Mouse (Mus musculus) right cerebral cortex, postnatal 10 days (tissue): Measurements from ENCODE around the gene Ankk1.

ENCODE experiments used
- DNase-seq, 2 experiments: peaks; one replicate each; pipeline ENCODE4 v3.0.0; 2021; ENCODE audit warnings: low spot score in 2 of 2

The Ankk1 gene

GRCm38 (mm10) chr9:49426921-49427320 lies at the start of gene Ankk1:
TSS of gene Ankk1 (minus strand) at chr9:49427021.
- DNase-seq, result no peak

- no peak for DNase-seq
These were observed 45.3 kb upstream of the Ankk1 start for GRCm38 (mm10) chr9:49472126-49472525.

GRCm38 (mm10) chr9:49470946-49471345 lies 44.1 kb upstream of the Ankk1 start:
- peak in 1 of 2 experiments; percentile 47 for DNase-seq

DNA sequence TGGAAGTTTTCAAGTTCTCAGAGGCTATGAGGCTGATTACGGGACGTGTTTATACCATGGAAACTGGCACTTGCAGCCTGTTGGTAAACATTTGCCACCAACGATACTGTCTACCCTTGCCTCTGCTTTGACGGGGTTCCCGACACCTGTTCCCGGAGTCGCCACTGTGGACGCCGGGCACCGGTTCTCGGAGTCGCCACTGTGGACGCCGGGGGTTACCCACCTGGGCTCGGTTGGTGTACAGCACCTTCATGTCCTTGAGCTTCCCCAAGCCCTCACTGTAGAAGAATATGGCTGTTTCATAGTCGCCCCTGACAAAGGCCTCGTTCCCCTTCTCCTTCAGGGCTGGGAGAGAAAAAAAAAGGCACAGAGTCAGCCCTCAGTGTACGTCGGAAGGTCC lies 43.2 kb upstream of the Ankk1 start:
- DNase-seq, result no peak

DNA sequence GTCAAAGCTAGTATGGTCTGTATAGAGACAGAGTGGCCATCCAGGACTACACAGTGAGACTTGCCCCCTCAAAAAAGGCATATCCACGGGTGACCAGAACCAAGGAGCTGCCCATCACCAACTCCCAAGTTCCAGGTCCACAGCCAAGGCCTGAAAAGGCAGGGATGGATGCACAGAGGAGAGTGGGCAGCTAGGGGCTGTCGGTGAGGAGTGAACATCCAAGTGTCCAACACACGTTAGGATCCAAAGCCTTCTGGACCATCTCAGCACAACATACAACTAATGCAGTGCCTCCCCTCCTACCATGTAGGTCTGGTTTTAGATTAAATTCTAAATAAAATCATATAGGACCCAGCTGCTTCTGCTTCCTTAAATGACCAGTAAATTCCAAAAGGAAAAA lies 29.3 kb upstream of the Ankk1 start:
- no peak for DNase-seq

DNA sequence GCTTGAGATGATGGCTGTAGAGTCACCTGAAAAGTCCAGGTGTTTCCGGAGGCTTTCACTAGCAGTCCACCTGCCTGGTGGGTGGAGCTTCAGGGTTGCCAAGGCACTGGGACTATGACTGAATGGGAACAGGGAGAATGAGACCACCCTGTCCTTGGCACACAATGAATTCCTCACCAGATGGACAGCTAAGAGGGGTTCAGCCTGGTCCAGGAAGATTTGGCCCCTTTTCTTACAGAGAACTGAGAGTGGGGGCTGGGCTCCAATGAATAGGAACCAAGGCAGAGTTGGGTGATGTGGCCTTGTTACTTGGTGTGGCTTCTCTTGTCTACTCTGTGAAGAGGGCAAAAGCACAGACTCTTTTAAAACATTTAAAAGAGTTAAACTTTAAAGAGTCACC lies 25.6 kb upstream of the Ankk1 start:
- DNase-seq, result no peak

DNA sequence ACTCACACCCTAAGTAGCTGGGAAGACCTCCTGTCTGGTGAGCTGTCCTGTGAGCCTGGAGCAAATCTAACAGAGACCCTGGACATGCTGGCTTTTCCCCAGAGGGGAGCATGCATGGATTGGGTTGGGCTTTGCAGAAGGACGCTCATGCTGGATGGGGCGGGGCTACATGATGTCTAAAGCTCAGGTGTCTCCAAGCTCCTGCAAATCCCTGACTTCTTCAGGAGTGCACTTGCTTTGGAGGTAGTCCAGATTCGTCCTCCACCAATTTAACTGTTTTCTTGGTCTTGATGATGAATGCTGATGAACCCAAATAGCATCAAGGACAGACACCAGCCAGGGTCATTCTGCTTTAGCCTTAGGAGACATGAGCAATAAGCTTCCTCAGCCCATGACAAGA lies 23.7 kb upstream of the Ankk1 start:
- DNase-seq, result no peak

DNA sequence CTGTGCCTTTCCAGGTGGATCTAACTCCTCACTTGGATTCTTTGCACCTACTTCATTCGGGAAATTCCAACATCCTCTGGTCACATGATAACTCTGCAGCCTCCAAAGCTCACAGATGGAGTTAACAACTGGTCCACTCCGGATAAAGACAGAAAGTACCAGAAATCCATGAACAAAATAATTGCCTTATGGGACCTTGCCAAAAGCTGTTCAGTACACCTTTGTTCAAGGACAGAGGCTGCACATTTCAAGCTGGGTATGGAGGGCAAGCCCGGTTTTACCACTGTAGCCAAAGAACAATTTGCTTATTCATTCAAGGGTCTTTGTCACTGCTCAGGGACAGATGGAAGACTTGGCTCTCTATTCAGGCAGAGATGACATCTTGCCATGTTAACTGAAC lies 15.8 kb upstream of the Ankk1 start:
- no peak for DNase-seq

- DNase-seq, result no peak
These were observed 657 bp upstream of the Ankk1 start for GRCm38 (mm10) chr9:49427478-49427877.

- no peak for DNase-seq
These were observed 1.2 kb downstream of the Ankk1 start for GRCm38 (mm10) chr9:49425585-49425984.

- no peak for DNase-seq
These were observed 3.0 kb downstream of the Ankk1 start for GRCm38 (mm10) chr9:49423866-49424265.

DNA sequence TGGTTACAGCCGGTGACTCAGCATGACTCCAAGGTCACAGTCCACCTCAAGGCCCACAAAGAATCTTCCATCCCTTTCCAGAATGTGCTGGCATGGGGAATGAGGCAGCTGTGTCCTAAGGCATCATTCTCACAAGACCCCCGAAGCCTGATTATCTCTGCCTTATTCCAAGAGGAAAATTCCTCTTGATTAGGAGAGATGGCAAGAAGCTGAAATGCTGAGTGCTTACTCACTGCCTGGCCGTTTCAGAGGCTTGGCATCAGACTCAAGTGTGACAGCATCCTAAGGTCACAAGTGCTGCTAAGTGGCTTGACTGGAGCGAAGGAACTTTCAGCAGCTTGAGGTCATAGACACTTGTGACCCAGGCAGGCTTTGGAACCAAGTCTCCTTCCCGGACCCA lies 16.2 kb downstream of the Ankk1 start:
- DNase-seq, result no peak

DNA sequence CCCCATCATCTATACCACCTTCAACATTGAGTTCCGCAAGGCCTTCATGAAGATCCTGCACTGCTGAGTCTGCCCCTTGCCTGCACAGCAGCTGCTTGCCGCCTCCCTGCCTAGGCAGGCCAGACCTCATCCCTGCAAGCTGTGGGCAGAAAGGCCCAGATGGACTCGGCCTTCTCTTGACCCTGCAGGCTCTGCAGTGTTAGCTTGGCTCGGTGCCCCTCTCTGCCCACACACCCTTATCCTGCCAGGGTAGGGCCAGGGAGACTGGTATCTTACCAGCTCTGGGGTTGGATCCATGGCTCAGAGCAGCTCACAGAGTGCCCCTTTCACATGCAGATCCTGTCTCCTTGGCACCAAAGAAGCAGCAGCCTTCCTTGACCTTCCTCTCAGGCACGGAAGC lies 19.8 kb downstream of the Ankk1 start:
- no peak for DNase-seq

- no peak for DNase-seq
These were observed 23.1 kb downstream of the Ankk1 start for GRCm38 (mm10) chr9:49403711-49404110.

GRCm38 (mm10) chr9:49396006-49396405 lies 30.8 kb downstream of the Ankk1 start:
- peak; percentile 47 to 65 for DNase-seq

- DNase-seq, result no peak
These were observed 34.6 kb downstream of the Ankk1 start for GRCm38 (mm10) chr9:49392242-49392641.

- peak; percentile 53 to 63 for DNase-seq
These were observed 40.7 kb downstream of the Ankk1 start for GRCm38 (mm10) chr9:49386119-49386518.

DNA sequence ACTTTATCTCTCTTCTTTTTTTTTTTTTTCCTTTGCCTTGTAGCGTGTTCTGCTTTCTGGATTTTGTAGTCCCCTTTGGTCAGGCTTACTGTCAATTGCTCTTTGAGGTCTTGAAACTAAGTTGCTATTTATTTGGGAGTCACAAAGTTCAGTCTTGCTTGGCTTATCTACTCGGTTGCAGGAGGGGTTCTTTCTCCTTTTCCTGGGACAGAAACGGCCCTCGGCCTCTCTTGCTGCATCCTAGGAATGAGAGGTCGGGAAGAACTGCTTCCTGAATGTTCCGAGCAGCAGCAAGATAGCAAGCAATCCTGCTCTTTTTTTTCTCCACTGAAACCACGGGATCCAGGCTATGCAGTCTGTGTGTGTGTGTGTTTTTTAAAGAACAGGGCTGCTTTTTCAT lies 41.5 kb downstream of the Ankk1 start:
- DNase-seq, result no peak

- DNase-seq, result no peak
These were observed 42.0 kb downstream of the Ankk1 start for GRCm38 (mm10) chr9:49384855-49385254.

DNA sequence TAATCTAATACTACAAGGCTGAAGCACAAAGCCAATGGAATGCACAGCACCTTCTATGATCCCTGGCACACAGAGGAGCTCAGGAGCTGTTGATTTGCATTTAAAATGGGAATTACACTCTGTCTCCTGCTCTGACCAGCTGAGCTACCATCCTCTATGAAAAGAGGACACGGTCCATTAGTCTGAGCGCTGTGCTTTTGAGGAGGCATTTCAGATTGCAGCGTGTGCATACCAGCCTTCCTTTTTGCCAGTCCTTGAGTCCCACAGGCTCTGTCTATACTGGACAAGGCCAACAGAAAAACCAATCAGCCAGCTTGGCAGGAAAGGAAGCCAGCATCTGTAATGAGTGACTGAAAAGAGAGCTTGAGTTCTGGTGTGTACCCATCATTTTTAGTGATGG lies 42.8 kb downstream of the Ankk1 start:
- no peak for DNase-seq

GRCm38 (mm10) chr9:49379962-49380361 lies 46.9 kb downstream of the Ankk1 start:
- peak in 1 of 2 experiments; percentile 46 for DNase-seq

DNA sequence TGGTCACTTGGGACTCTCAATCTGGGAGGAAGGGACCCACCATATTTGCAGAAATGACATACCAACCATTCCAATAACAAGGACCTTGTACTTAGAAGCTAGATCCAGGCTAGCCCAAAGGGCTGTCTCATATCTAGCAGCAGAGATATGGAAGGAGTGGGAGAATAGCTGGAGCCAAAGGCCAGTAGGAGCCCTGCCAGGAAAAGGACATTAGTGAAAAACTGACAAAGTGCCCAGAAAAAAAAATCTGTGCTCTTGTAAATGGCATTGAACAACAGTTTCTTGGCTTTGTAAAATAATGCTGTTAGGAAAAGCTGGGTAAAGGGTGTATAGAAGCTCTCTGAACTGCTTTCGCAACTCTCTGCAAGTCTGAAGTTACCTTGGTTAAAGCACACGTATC lies 52.9 kb downstream of the Ankk1 start:
- no peak for DNase-seq

GRCm38 (mm10) chr9:49365763-49366162 lies 61.1 kb downstream of the Ankk1 start:
- no peak for DNase-seq
